Mouse (Mus musculus): ENCODE measurements around the gene Ckap2l. TPM values are rescaled to one million over a fixed set of nuclear protein-coding genes. Genes with fewer than 3 reads are reported as not detected.

Gene Ckap2l
- polyA plus RNA-seq (2015; fragmentation: Nextera tagmentation; extraction: Ambion mirVana): 39.8 and 51.0 TPM in 2 replicates

DNA sequence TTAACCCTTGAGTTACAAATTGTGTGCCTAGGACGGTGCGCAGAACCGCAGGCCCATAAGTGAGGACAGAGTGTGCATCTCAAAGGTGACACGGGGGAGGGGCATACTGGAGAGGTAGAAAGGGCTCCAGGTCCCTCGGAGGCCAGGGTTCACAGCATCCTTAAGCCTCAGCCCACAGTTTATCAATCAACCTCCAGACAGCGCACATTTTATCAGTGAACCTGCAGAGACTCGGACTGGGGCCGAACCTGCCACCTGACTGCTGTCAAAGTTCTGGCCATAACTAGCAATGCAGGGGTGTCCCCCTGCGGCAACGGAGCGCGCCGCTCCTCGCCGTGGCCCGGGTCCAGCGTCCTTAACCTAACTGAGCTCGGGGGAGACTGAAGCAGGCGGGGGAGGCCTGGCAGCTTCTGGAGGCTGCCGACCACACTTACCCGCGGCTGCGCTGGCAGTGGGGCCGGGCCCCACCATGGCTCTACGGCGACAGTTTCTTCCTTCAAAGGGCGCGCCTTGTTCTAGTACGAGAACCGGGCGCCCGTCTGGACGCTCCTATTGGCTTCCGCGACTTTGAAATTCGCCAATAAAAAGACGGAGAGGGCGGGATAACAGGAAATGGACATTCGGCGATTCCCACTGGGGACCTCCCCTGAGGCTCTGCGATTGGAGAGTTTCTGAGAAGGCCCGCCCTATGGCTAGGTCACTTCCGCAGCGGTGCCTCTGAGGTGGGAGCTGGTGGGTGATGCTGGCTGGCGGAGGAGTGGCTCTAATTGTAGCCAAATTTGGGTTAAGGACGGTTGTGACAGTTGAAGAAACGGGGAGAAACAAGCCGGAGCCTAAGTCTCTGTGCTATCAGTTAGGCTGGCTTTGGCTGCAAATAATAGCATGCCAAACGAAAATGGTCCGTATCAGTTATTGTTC lies at the start of gene Ckap2l:
Gene Ckap2l, minus strand, starts transcription at position 542 of the 918 bp plus-strand sequence.
- Histone ChIP-seq H3K36me3 (0 out of 2 replicates have a peak, but pooled peaks cover 4% of the 10 kb centered on the region), H3K27ac (replicated peaks) (peak within 1 kb of the TSS; percentile 89), H3K4me1 (peaks cover 17% of the 10 kb centered on the region), H3K4me2 (replicated peaks) (peak within 1 kb of the TSS; percentile 68), H3K9ac (peak within 1 kb of the TSS; percentile 68), H3K4me3 (replicated peaks) (peak within 1 kb of the TSS; percentile 86), H3K9me3 (replicated peaks) (no peaks in the 10 kb centered on the region), H3K27me3 (no peaks in the 10 kb centered on the region)
- peak; percentile 100 for ATAC-seq (ENCODE audit: insufficient number of reproducible peaks, low FRiP score, low TSS enrichment, low read depth)
- under 1% methylated on average over 50 of the region's 50 CpGs for WGBS

- WGBS: 61% methylated on average over 6 of the region's 6 CpGs
- no peaks in the 10 kb centered on the region for H3K27me3 ChIP-seq
- H3K4me1 ChIP-seq: 0 out of 2 replicates have a peak, but pooled peaks cover 4% of the 10 kb centered on the region
- H3K9me3 ChIP-seq (replicated peaks): no peaks in the 10 kb centered on the region
- no peak overlapping the region for H3K4me3 ChIP-seq (replicated peaks)
- no peak overlapping the region for H3K4me2 ChIP-seq (replicated peaks)
- no peak overlapping the region for H3K9ac ChIP-seq
- H3K27ac ChIP-seq (replicated peaks): no peak overlapping the region
- ATAC-seq (ENCODE audit: insufficient number of reproducible peaks, low FRiP score, low TSS enrichment, low read depth): no peak
- H3K36me3 ChIP-seq: no peaks in the 10 kb centered on the region
Measured at GRCm38 (mm10) chr2:129338138-129338621, 41.2 kb upstream of the Ckap2l start.

GRCm38 (mm10) chr2:129333471-129333870 lies 36.5 kb upstream of the Ckap2l start:
- H3K27ac ChIP-seq (replicated peaks): no peak overlapping the region
- no peak overlapping the region for H3K4me3 ChIP-seq (replicated peaks)
- H3K36me3 ChIP-seq: no peaks in the 10 kb centered on the region
- 37% methylated on average over 4 of the region's 4 CpGs for WGBS
- H3K4me1 ChIP-seq: 0 out of 2 replicates have a peak, but pooled peaks cover 4% of the 10 kb centered on the region
- H3K4me2 ChIP-seq (replicated peaks): no peak overlapping the region
- H3K9me3 ChIP-seq (replicated peaks): no peaks in the 10 kb centered on the region
- no peak for ATAC-seq (ENCODE audit: insufficient number of reproducible peaks, low FRiP score, low TSS enrichment, low read depth)
- no peaks in the 10 kb centered on the region for H3K27me3 ChIP-seq
- H3K9ac ChIP-seq: no peak overlapping the region

DNA sequence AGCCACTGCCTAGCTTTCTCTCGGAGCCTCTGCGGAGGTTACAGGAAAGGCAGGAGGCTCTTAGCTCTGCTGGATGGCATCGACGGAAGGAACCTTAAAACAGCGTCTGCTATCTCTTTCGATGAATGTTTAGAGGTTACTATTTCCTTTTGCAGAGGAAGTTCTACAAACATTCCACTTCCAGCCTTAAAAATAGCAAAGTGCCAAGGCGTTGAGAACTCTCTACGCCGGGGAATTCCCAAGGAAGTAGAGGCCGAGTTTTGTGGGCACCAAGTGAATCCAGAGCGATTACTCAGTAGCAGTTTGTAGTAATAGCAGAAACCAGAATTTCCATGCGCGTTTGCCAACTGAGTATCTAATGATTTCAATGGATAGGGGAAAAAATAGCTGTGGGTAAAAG lies 33.5 kb upstream of the Ckap2l start:
- H3K36me3 ChIP-seq: no peaks in the 10 kb centered on the region
- H3K9me3 ChIP-seq (replicated peaks): no peaks in the 10 kb centered on the region
- no peaks in the 10 kb centered on the region for H3K27me3 ChIP-seq
- no peak overlapping the region for H3K27ac ChIP-seq (replicated peaks)
- H3K9ac ChIP-seq: no peak overlapping the region
- WGBS: 79% methylated on average over 13 of the region's 13 CpGs
- H3K4me1 ChIP-seq: 0 out of 2 replicates have a peak, but pooled peaks cover 4% of the 10 kb centered on the region
- ATAC-seq (ENCODE audit: insufficient number of reproducible peaks, low FRiP score, low TSS enrichment, low read depth): no peak
- no peak overlapping the region for H3K4me2 ChIP-seq (replicated peaks)
- no peak overlapping the region for H3K4me3 ChIP-seq (replicated peaks)

DNA sequence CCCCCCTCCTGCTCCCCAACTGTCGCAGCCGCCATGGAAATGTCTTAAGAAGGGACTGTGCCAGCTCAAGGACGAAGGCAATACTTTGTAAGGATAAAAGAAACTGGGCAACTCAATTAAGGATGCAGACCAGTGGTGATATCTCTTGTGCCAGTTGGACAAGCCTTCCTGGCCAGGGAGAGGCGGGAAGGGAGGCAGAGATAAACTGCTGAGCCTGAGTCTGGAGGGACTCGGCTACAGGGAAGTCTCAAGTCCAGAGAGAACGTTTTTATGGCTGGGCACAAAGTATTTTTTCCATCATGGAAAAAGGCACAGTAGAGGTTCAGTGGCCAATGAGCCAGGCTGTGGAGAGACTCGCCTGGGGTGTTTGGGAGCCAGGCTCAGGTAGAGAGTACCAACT lies 33.0 kb upstream of the Ckap2l start:
- H3K27me3 ChIP-seq: no peaks in the 10 kb centered on the region
- 69% methylated on average over 7 of the region's 7 CpGs for WGBS
- no peaks in the 10 kb centered on the region for H3K9me3 ChIP-seq (replicated peaks)
- H3K4me3 ChIP-seq (replicated peaks): no peak overlapping the region
- H3K4me1 ChIP-seq: 0 out of 2 replicates have a peak, but pooled peaks cover 4% of the 10 kb centered on the region
- H3K4me2 ChIP-seq (replicated peaks): no peak overlapping the region
- no peak overlapping the region for H3K27ac ChIP-seq (replicated peaks)
- ATAC-seq (ENCODE audit: insufficient number of reproducible peaks, low FRiP score, low TSS enrichment, low read depth): no peak
- no peaks in the 10 kb centered on the region for H3K36me3 ChIP-seq
- no peak overlapping the region for H3K9ac ChIP-seq

DNA sequence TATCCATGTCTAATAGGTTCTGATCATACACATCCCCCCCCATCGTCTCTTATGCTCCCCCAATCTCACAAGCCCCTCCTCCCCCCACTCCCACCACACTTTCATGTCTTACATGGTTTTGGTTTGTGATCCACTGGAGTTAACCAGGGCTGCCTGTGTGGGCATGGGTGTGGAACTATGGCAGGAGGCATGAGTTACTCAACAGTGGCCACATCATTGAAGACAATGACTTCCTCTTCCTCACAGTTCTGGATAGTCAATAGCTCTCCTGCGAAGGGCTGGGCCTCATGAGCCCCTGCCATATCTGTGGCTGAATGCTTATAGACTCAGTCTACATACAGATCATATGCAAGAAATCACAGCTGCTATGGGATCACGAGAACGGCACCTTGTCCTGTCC lies 31.2 kb upstream of the Ckap2l start:
- 75% methylated on average over 4 of the region's 4 CpGs for WGBS
- Histone ChIP-seq H3K27me3 (no peaks in the 10 kb centered on the region), H3K9me3 (replicated peaks) (no peaks in the 10 kb centered on the region), H3K4me2 (replicated peaks) (no peak overlapping the region), H3K9ac (no peak overlapping the region), H3K4me3 (replicated peaks) (no peak overlapping the region), H3K36me3 (no peaks in the 10 kb centered on the region), H3K27ac (replicated peaks) (no peak overlapping the region), H3K4me1 (no peaks in the 10 kb centered on the region)
- ATAC-seq (ENCODE audit: insufficient number of reproducible peaks, low FRiP score, low TSS enrichment, low read depth): no peak

GRCm38 (mm10) chr2:129324216-129324615 lies 27.2 kb upstream of the Ckap2l start:
- Histone ChIP-seq H3K27ac (replicated peaks) (no peak overlapping the region), H3K9me3 (replicated peaks) (no peaks in the 10 kb centered on the region), H3K36me3 (no peaks in the 10 kb centered on the region), H3K4me3 (replicated peaks) (no peak overlapping the region), H3K4me2 (replicated peaks) (no peak overlapping the region), H3K27me3 (no peaks in the 10 kb centered on the region), H3K4me1 (no peaks in the 10 kb centered on the region), H3K9ac (no peak overlapping the region)
- ATAC-seq (ENCODE audit: insufficient number of reproducible peaks, low FRiP score, low TSS enrichment, low read depth): no peak
- WGBS: 57% methylated on average over 3 of the region's 3 CpGs

- ATAC-seq (ENCODE audit: insufficient number of reproducible peaks, low FRiP score, low TSS enrichment, low read depth): no peak
- no peak overlapping the region for H3K9ac ChIP-seq
- WGBS: 53% methylated on average over 1 of the region's 1 CpGs
- no peaks in the 10 kb centered on the region for H3K9me3 ChIP-seq (replicated peaks)
- no peaks in the 10 kb centered on the region for H3K27me3 ChIP-seq
- H3K36me3 ChIP-seq: no peaks in the 10 kb centered on the region
- H3K27ac ChIP-seq (replicated peaks): no peak overlapping the region
- no peak overlapping the region for H3K4me3 ChIP-seq (replicated peaks)
- no peaks in the 10 kb centered on the region for H3K4me1 ChIP-seq
- no peak overlapping the region for H3K4me2 ChIP-seq (replicated peaks)
Measured at GRCm38 (mm10) chr2:129322117-129322635, 25.2 kb upstream of the Ckap2l start.

- H3K9me3 ChIP-seq (replicated peaks): no peaks in the 10 kb centered on the region
- no peak overlapping the region for H3K9ac ChIP-seq
- ATAC-seq (ENCODE audit: insufficient number of reproducible peaks, low FRiP score, low TSS enrichment, low read depth): no peak
Measured at GRCm38 (mm10) chr2:129320033-129320605, 23.1 kb upstream of the Ckap2l start.

DNA sequence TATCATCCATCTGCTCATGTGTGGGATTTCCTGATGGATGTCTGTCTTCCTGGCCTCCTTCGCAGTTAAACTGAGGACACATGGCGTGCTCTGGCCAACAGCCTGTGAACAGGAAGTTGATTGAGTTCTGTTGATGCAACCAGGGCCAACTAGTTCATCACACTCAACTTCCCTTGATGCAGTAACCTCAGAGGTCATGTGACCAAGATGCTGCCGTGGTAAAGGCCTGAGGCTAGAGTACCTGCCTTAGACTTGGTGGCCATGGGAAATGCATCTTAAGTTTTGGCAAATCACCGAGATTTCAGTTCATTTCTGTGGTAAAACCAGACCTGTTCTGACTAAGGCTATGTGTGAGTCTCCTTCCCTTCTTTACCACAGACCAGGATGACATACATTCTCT lies 18.8 kb upstream of the Ckap2l start:
- Histone ChIP-seq H3K4me1 (no peaks in the 10 kb centered on the region), H3K4me3 (replicated peaks) (no peak overlapping the region)
- 72% methylated on average over 4 of the region's 4 CpGs for WGBS

More at GRCm38 (mm10) chr2:129320033-129320605, 23.1 kb upstream of the Ckap2l start:
- no peaks in the 10 kb centered on the region for H3K27me3 ChIP-seq
- H3K27ac ChIP-seq (replicated peaks): no peak overlapping the region
- no peaks in the 10 kb centered on the region for H3K4me1 ChIP-seq
- H3K4me2 ChIP-seq (replicated peaks): no peak overlapping the region
- no peak overlapping the region for H3K4me3 ChIP-seq (replicated peaks)
- no peaks in the 10 kb centered on the region for H3K36me3 ChIP-seq
- WGBS: 73% methylated on average over 8 of the region's 8 CpGs

GRCm38 (mm10) chr2:129314880-129315279 lies 17.9 kb upstream of the Ckap2l start:
- Histone ChIP-seq H3K4me3 (replicated peaks) (no peak overlapping the region), H3K27me3 (no peaks in the 10 kb centered on the region), H3K9me3 (replicated peaks) (no peaks in the 10 kb centered on the region), H3K4me2 (replicated peaks) (no peak overlapping the region), H3K27ac (replicated peaks) (no peak overlapping the region), H3K9ac (no peak overlapping the region), H3K4me1 (no peaks in the 10 kb centered on the region), H3K36me3 (no peaks in the 10 kb centered on the region)
- no peak for ATAC-seq (ENCODE audit: insufficient number of reproducible peaks, low FRiP score, low TSS enrichment, low read depth)
- WGBS: 69% methylated on average over 6 of the region's 6 CpGs

More for the DNA sequence above, 18.8 kb upstream of the Ckap2l start:
- H3K36me3 ChIP-seq: no peaks in the 10 kb centered on the region
- no peaks in the 10 kb centered on the region for H3K9me3 ChIP-seq (replicated peaks)
- no peaks in the 10 kb centered on the region for H3K27me3 ChIP-seq
- ATAC-seq (ENCODE audit: insufficient number of reproducible peaks, low FRiP score, low TSS enrichment, low read depth): no peak
- no peak overlapping the region for H3K4me2 ChIP-seq (replicated peaks)
- H3K27ac ChIP-seq (replicated peaks): no peak overlapping the region
- no peak overlapping the region for H3K9ac ChIP-seq
